14 mouse cellular contexts compared by ENCODE assay signal in genomic region chr13:53734944-53735343, GRCm38 (mm10).
A peak's percentile ranks its signal among the peaks of the same experiment; 100 is the strongest.
DNase-seq lines count a peak whose midpoint lies in the region; ATAC-seq lines count a peak whose summit lies in the region.
"Had no signal": no experiment of that assay in that cellular context is flagged by ENCODE, and none has a peak within 500 bp of the region (broad histone marks: within the 10 kb centered on the region; RNA-seq: fewer than 3 reads in every experiment).

No protein-coding gene starts in this region.

- intact Hi-C loops in left cerebral cortex, postnatal 4 days (cut with DNase I): no loop called here
- intact Hi-C loops in left cerebral cortex, postnatal 36 days (cut with DNase I): no loop called here

- ATAC-seq in heart, embryonic 15.5 days (replicated peaks; ENCODE audit: insufficient number of reproducible peaks, insufficient read depth, low FRiP score, low read depth): peak; percentile 85

- no peaks in the 10 kb centered on the region for H3K4me1 ChIP-seq in heart, embryonic 10.5 days
- H3K4me1 ChIP-seq in heart, embryonic 15.5 days (replicated peaks): peaks cover 8% of the 10 kb centered on the region
- H3K4me1 ChIP-seq: megakaryocyte, embryonic 14.5 days; neural tube, embryonic 12.5 days had no signal

- H3K9ac ChIP-seq in heart, embryonic 15.5 days: no peak overlapping the region
- H3K9ac ChIP-seq: forebrain, embryonic 12.5 days; kidney, embryonic 15.5 days; neural tube, embryonic 12.5 days had no signal

- peak; percentile 84 for DNase-seq in heart, adult 11 months
- DNase-seq in heart, embryonic 10.5 days (ENCODE audit: low spot score): no peak
- DNase-seq in left cerebral cortex, postnatal 4 days: peak; percentile 67
- DNase-seq in left cerebral cortex, postnatal 36 days (ENCODE audit: low spot score in 2 of 2): no peak
- DNase-seq in lung, postnatal 36 days: peak; percentile 6
- no peak for DNase-seq in adipocyte (ENCODE audit: low spot score)
- no peak for DNase-seq in spleen, postnatal 10 days (ENCODE audit: low spot score in 2 of 2)
- DNase-seq: embryo, embryonic 11 days; thymus, adult 18-20 months had no signal

- H3K27ac ChIP-seq in heart, embryonic 10.5 days: no peak overlapping the region
- 0 out of 2 replicates have a peak overlapping the region, but pooled peaks have one; percentile 33 for H3K27ac ChIP-seq in heart, embryonic 15.5 days
- H3K27ac ChIP-seq: forebrain, embryonic 12.5 days; neural tube, embryonic 12.5 days had no signal

- no peak overlapping the region for H3K4me2 ChIP-seq in heart, embryonic 15.5 days
- H3K4me2 ChIP-seq: forebrain, embryonic 12.5 days; kidney, embryonic 15.5 days; neural tube, embryonic 12.5 days had no signal

- H3K4me3 ChIP-seq in heart, embryonic 10.5 days: no peak overlapping the region
- no peak overlapping the region for H3K4me3 ChIP-seq in heart, embryonic 15.5 days
- H3K4me3 ChIP-seq: forebrain, embryonic 12.5 days; kidney, embryonic 15.5 days; megakaryocyte, embryonic 14.5 days; neural tube, embryonic 12.5 days had no signal

- no peaks in the 10 kb centered on the region for H3K36me3 ChIP-seq in heart, embryonic 10.5 days
- no peaks in the 10 kb centered on the region for H3K36me3 ChIP-seq in heart, embryonic 15.5 days
- H3K36me3 ChIP-seq: forebrain, embryonic 12.5 days; kidney, embryonic 15.5 days; neural tube, embryonic 12.5 days had no signal

- no peaks in the 10 kb centered on the region for H3K27me3 ChIP-seq in heart, embryonic 10.5 days (ENCODE audit: insufficient read depth, poor library complexity, severe bottlenecking)
- H3K27me3 ChIP-seq in heart, embryonic 15.5 days: peaks cover 5% of the 10 kb centered on the region; the same call in 1 of the 2 replicates
- H3K27me3 ChIP-seq: forebrain, embryonic 12.5 days; kidney, embryonic 15.5 days; megakaryocyte, embryonic 14.5 days; neural tube, embryonic 12.5 days had no signal

- no peaks in the 10 kb centered on the region for H3K9me3 ChIP-seq in heart, embryonic 10.5 days
- H3K9me3 ChIP-seq in heart, embryonic 15.5 days (replicated peaks): no peaks in the 10 kb centered on the region
- H3K9me3 ChIP-seq: forebrain, embryonic 12.5 days; kidney, embryonic 15.5 days; neural tube, embryonic 12.5 days had no signal

- WGBS in heart, embryonic 10.5 days: 55% methylated on average over 4 of the region's 4 CpGs
- WGBS in heart, embryonic 15.5 days: 28% methylated on average over 4 of the region's 4 CpGs

Comparison
In these comparisons a context has a peak if more than half of its experiments do, and no peak if none do; other contexts are left out.
1. DNase-seq: peak in heart, adult 11 months (single experiment), left cerebral cortex, postnatal 4 days (single experiment) and lung, postnatal 36 days (single experiment); none in heart, embryonic 10.5 days (single experiment), left cerebral cortex, postnatal 36 days (0 of 2), adipocyte (single experiment) and spleen, postnatal 10 days (0 of 2).